Mouse (Mus musculus): ENCODE measurements at regions not wholly inside any gene's neighbourhood (a gene's known extent, or its start where the extent isn't known, plus 50 kb on each side); places are given as distances from the start of the nearest gene placed in this dataset.

DNA sequence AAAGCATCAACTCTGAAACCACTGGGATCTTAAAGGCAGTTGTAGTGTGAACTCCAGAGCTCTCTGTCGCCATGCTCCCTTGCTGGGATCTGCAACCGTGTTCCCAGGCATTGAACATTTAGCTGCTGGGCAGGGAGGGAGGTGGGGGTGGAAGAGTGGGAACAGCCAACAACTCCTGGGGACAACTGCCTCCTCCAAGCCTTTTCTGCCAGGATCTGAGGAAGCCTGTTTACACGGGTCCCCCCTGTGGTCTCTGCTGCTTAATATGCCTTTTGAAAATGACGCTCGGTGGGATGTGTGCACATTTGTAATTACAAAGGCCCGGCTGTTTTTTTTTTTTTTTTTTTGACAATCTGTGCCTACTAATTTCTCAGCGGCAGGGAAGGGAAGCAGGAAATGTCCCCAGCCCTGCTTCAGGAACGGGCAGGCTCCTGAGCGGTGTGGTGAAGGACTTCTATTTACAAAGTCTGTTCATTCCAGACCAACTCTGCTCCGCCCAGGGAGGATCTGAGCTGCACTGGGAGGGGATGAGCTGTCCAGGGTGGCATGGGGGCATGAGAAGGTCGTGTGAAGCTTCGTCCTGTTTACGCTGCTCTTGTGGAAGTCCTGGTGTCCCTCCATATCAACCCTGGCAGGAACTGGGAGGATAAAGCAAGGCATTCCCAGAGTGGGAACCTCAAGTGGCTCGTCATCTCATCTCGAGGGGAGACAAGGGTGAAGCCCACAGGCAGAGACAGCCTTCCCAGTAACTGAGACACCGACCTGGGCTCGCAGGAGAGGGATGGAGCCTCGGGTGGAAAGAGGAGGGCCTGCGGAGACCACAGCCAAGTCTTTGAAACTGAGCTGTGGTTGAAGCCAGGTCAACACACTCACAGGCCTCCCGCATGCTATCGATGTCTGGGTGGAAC is 465.0 kb upstream of the Zmiz1 start:
- TF ChIP-seq CTCF (conservative IDR thresholded peaks at IDR 0.05; ENCODE audit: low read length), result no peak
- no peak for TF ChIP-seq NANOG (IDR thresholded peaks at IDR 0.05; ENCODE audit: borderline replicate concordance, low read length)
- TF ChIP-seq POU5F1 (IDR thresholded peaks at IDR 0.05; ENCODE audit: borderline replicate concordance, low read length), result no peak
